Mouse (Mus musculus): ENCODE measurements around the gene Tardbp. TPM values are rescaled to one million over a fixed set of nuclear protein-coding genes. Genes with fewer than 3 reads are reported as not detected.

The Tardbp gene
- total RNA-seq, 2 experiments from 2014 or later = 115 TPM

GRCm38 (mm10) chr4:148643291-148644156 is 16.7 kb upstream of the Tardbp start, which contains the start of gene Gm572:
Gm572 (plus strand) TSS chr4:148643317.
- no peak for DNase-seq
- intact Hi-C loops (cut with DNase I; ENCODE audit: low total_unique reads) = no loop called here

DNA sequence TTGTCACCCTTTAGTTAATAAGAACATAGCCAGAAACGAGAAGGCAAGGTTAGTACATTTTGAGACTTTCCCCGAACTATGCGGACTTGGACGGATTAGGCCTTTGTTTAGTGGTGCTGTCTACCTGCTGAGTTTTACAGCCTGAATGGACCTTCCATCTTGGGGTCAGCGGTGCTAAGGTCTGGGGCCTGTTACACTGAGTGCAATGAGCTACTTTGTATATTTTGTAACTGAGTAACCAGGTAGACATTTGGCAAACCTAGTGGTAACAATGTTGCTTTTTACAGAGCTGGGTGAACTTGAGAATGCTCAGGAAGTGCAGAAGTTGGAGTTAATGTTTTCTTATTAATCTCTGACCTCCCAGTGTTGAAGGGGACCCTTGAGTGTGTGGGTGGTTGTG is 14.3 kb upstream of the Tardbp start:
- intact Hi-C loops (cut with DNase I; ENCODE audit: low total_unique reads) = no loop called here
- no peak for DNase-seq

DNA sequence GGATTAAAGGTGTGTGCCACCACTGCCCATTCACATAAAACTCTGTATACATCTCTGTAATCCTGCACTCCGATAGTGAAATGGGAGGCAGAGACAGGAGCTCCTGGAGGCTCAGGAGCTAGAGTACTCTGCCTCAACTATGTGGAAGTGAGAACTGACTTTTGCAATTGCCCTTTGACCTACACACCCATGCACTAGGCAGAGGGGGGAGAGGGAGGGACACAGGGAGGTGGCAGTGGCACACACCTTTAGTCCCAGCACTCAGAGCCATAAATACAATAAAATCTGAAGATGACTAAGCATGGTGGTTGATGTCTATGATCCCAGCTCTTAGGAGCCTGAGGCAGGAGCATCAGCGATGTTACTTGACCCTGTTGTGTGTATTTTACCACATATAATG is 12.6 kb upstream of the Tardbp start:
- intact Hi-C loops (cut with DNase I; ENCODE audit: low total_unique reads) = no loop called here
- DNase-seq = no peak

- intact Hi-C loops (cut with DNase I; ENCODE audit: low total_unique reads) = no loop called here
- DNase-seq = no peak
These were observed 11.5 kb upstream of the Tardbp start for GRCm38 (mm10) chr4:148638302-148638701.

DNA sequence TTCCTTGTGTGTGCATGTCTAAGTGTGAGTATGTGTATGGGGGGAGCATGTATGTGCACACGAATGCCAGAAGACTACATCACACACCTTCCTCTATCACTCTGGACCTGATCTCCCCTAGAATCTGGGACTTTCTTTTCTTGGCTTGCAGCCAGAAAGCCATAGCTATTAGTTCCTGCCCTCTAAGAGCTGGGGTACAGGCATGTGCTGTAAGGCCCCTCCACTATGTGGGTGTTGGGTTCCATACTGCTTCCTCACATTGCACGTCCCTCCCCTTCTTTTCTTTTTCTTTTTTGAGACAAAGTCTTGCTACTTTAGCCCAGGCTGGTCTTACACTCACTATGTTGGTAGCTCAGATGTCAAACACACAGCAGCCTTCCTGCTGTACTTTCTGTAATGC is 8.5 kb upstream of the Tardbp start:
- DNase-seq = no peak

DNA sequence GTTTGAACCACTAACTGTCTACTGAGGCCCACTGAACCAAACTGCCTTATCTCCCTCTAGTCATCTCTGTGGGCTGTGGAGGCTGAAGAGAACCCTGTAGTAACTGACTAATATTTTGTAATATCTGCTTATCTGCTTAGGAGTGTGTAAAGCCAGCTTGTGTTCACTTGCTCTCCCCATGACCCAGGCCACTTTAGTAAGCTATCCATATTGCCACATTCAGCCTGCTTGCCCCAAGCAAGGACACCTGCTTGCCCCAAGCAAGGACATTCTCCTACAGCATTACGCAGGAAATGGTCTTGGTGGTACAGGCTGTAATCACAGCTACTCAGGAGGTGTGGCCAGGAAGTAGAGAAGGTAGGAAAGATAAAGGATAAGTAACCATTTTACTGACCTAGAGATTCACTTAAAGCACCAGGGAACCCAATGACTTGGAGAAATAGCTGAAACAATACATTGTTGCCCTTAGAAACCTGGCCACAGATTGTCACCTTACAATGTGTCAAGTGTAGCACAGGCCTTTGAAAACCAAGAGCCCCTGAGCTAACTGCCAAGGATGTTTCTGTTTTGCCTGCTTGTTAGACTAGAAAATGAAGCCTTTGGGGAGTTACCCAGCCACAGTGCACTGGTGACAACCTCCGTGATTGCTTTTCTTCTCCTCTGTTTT is 6.7 kb upstream of the Tardbp start:
- intact Hi-C loops (cut with DNase I; ENCODE audit: low total_unique reads) = no loop called here
- DNase-seq = no peak

More for the DNA sequence above, 8.5 kb upstream of the Tardbp start:
- intact Hi-C loops (cut with DNase I; ENCODE audit: low total_unique reads) = no loop called here

DNA sequence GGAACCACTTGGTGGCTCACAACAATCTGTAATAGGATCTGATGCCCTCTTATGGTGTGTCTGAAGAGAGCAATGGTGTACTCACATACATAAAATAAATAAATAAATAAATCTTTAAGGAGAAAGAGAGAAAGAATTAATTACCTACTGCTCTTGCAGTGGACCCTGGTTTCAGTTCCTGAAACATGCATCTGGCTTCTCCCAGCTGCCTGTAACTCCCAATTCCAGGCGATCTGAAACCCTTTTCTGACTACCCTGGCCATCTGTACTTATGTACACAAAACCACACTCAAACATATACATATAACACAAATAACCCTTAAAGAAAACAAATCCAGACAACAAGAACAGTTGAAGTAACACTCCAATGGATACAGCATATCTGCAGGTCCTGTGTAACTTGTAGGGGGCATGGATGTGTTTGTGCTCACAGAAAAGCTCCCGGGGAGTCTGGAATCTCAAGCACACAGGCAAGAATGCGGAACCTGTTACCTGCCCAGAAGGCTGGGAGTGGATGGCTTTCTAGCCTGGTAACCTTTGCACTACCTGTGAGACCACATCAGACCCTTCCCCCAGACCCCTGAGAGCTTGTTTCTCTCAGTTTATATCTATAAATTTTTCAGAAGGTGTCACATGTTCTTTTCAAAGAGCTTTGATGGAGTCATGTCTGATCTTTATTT is 5.3 kb upstream of the Tardbp start:
- DNase-seq = no peak
- intact Hi-C loops (cut with DNase I; ENCODE audit: low total_unique reads) = no loop called here

- DNase-seq = no peak
- intact Hi-C loops (cut with DNase I; ENCODE audit: low total_unique reads) = no loop called here
These were observed 427 bp upstream of the Tardbp start for GRCm38 (mm10) chr4:148627246-148627645.

DNA sequence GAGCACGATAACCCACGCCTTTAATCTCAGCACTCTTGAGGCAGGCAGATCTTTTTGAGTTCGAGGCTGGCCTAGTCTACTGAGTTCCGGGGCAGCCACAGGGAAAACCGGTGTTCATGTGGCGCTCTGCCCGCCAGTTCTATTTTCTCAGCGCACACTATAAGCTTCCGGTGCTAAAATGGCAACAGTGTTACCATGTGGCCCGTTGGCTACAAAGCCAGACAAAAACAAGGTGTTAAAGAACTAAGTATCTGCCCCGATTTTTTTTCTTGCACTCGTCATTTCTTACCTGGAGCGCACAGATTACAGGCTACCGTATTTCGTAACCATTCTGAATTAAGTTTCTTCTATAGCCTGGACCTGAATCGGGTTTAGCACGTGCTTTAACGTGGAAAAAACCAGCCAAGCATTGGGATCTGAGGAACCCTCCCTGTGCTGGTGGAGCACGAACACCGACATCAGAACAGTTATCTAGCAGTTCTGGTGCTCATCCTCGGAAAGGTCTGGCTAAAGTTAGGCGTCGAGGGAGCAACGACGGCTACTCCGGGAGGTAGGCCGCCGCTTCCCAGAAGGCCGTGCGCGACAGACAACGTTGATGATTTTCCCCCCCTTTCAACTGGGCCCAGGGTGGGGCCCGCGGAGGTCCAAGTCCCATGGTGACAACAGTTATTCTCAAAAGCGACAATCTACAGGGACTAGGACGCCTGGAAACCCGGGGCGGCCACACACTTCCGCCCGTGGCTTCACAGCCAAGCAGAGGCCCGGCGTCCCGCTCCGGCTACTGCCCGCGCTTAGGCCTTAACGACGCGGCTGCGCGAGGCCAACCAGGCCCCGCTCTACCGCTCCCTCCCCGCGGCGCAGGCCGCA is 830 bp downstream of the Tardbp start:
- intact Hi-C loops (cut with DNase I; ENCODE audit: low total_unique reads) = no loop called here
- peak; percentile 34 for DNase-seq

DNA sequence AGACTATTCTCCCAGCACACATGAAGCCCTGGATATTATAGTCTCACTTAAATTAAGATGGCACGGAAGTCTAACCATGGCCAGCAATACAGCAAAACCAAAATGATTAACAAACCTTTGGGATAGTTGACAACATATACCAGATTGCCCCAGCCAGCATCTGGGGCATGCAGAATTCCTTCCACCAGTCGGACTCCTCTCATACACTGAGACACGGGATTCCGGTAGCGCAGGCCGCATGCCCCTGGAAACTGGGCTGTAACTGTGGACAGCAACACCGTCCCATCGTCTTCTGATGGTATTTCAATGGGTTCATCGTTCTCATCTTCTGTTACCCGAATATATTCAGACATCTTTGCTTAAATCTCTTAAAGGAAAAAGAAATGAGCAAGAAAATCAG is 1.8 kb downstream of the Tardbp start:
- no peak for DNase-seq
- intact Hi-C loops (cut with DNase I; ENCODE audit: low total_unique reads) = no loop called here

- no peak for DNase-seq
- intact Hi-C loops (cut with DNase I; ENCODE audit: low total_unique reads) = no loop called here
These were observed 3.2 kb downstream of the Tardbp start for GRCm38 (mm10) chr4:148623609-148624008.

GRCm38 (mm10) chr4:148622485-148622884 is 4.3 kb downstream of the Tardbp start:
- intact Hi-C loops (cut with DNase I; ENCODE audit: low total_unique reads) = no loop called here
- DNase-seq = no peak

DNA sequence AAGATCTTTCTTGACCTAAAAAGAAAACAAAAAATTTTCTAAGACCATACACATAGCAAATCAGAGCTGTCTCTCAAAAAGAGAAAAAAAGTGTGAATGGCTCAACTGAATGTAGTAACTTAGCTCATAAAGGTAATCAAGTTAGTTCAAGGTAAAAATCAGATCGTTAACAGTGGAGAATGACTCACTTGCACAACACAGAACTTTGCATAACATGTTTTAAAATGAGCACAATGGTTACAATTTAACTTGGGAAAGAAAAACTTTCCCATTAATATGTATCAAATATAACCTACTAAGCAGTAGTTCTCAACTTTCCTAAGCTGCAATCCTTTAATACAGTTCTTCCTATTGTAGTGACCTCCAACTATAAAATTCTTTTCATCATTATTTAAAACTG is 6.1 kb downstream of the Tardbp start:
- DNase-seq = no peak
- intact Hi-C loops (cut with DNase I; ENCODE audit: low total_unique reads) = no loop called here

GRCm38 (mm10) chr4:148619805-148620204 is 7.0 kb downstream of the Tardbp start:
- no peak for DNase-seq

DNA sequence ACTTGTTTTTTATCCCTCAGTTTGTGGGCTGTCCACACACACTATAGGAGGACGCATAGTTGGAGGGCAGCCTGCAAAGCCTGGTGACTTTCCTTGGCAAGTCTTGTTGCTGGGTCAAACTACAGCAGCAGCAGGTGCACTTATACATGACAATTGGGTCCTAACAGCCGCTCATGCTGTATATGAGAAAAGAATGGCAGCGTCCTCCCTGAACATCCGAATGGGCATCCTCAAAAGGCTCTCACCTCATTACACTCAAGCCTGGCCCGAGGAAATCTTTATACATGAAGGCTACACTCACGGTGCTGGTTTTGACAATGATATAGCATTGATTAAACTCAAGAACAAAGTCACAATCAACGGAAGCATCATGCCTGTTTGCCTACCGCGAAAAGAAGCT is 13.1 kb downstream of the Tardbp start:
- no peak for DNase-seq
- intact Hi-C loops (cut with DNase I; ENCODE audit: low total_unique reads) = no loop called here

More at GRCm38 (mm10) chr4:148619805-148620204, 7.0 kb downstream of the Tardbp start:
- intact Hi-C loops (cut with DNase I; ENCODE audit: low total_unique reads) = no loop called here

DNA sequence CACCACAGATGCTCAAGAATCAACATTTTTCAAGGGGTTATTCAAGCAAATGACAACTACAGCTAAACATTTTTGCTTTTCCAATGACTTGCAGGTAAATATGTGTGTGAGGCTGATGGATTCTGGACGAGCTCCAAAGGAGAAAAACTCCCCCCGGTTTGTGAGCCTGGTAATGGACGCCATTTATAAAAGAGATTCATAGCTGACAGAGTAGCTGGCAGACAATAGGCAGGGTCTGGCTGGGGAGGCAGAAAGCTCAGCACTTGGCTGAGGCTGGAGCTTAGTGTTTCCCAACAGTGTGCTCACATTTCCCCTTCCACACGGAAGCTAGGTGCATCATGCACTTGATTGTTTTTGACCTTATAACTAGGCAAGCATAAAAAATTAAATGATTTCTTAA is 14.3 kb downstream of the Tardbp start:
- intact Hi-C loops (cut with DNase I; ENCODE audit: low total_unique reads) = no loop called here

GRCm38 (mm10) chr4:148610631-148611364 is 16.0 kb downstream of the Tardbp start:
- DNase-seq = no peak
- intact Hi-C loops (cut with DNase I; ENCODE audit: low total_unique reads) = no loop called here

More for the DNA sequence above, 14.3 kb downstream of the Tardbp start:
- DNase-seq = no peak

DNA sequence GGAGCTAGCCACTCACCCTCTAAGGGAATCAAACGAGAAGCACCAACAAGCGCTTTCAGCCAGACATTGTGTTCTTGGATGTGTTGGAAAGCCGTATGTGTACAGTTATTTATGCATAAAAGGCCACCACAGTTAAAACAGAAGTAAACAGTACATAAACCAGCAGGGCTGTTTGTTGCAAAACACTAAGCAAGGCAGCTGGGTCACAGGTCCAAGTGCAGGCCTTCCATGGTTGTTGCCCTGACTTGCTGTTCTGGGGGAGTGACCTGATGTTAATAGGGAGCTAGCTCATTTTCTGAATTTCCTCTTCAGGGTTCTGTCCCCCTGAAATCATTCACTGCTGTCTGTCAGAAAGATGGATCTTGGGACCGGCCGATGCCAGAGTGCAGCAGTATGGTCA is 17.0 kb downstream of the Tardbp start:
- intact Hi-C loops (cut with DNase I; ENCODE audit: low total_unique reads) = no loop called here
- no peak for DNase-seq

GRCm38 (mm10) chr4:148607758-148608157 is 19.1 kb downstream of the Tardbp start:
- DNase-seq = peak; percentile 80
- intact Hi-C loops (cut with DNase I; ENCODE audit: low total_unique reads) = no loop called here
